Mouse (Mus musculus) hindbrain, embryonic 16.5 days (tissue): ENCODE results near the gene Tns1. TPM values are rescaled to one million over a fixed set of nuclear protein-coding genes. Genes with fewer than 3 reads are reported as not detected.
A peak's percentile ranks its signal among the peaks of the same experiment; 100 is the strongest.

Source experiments
- ATAC-seq: fragments of 200-750 bp; cut with Nextera tagmentation; 2 replicates; pipeline ENCODE4 v1.8.0; 2017; ENCODE audit warnings: moderate TSS enrichment, moderate library complexity
- H3K27ac ChIP-seq: fragments of 300-500 bp; sonication (generic); 2 replicates; pipeline ENCODE4 v1.5.1; 2014; ENCODE audit warnings: low read depth, mild to moderate bottlenecking, control low read depth, low read length, moderate library complexity
- H3K27me3 ChIP-seq: fragments of 300-500 bp; sonication (generic); replicated peaks from 2 replicates; pipeline ENCODE4 v1.6.1; 2014; ENCODE audit warnings: low read length; ENCODE audit not compliant: control insufficient read depth, insufficient read depth
- H3K36me3 ChIP-seq: fragments of 300-500 bp; sonication (generic); 2 replicates; pipeline ENCODE4 v1.6.1; 2014; ENCODE audit warnings: mild to moderate bottlenecking, low read length, moderate library complexity, mixed read lengths; ENCODE audit not compliant: control insufficient read depth, insufficient read depth
- H3K4me1 ChIP-seq: fragments of 300-500 bp; sonication (generic); 2 replicates; pipeline ENCODE4 v1.6.1; 2014; ENCODE audit warnings: low read depth, low read length; ENCODE audit not compliant: control insufficient read depth, insufficient read depth
- H3K4me2 ChIP-seq: fragments of 300-500 bp; sonication (generic); 2 replicates; pipeline ENCODE4 v1.6.1; 2014; ENCODE audit warnings: mild to moderate bottlenecking, low read length, control low read depth, moderate library complexity
- H3K4me3 ChIP-seq: fragments of 300-500 bp; sonication (generic); 2 replicates; pipeline ENCODE4 v1.5.1; 2014; ENCODE audit warnings: mild to moderate bottlenecking, low read length, control low read depth, moderate library complexity
- H3K9ac ChIP-seq: fragments of 300-500 bp; sonication (generic); 2 replicates; pipeline ENCODE4 v1.6.1; 2014; ENCODE audit warnings: low read depth, mild to moderate bottlenecking, control low read depth, low read length, moderate library complexity
- H3K9me3 ChIP-seq: fragments of 300-500 bp; sonication (generic); 2 replicates; pipeline ENCODE4 v1.6.1; 2014; ENCODE audit warnings: mild to moderate bottlenecking, low read length, moderate library complexity; ENCODE audit not compliant: control insufficient read depth
- WGBS: fragments of 180-500 bp; shearing (Covaris S2); extraction: QIAGEN DNeasy Blood & Tissue Kit; methylation state at CpG from one replicate; pipeline ENCODE4 v1.1.7; 2014; 5-methylcytosine and 5-hydroxymethylcytosine counted together
- polyA plus RNA-seq: library from polyadenylated mRNA; unstranded; fragments of >200 nt; fragmentation: Nextera tagmentation; extraction: Ambion mirVana; gene quantifications from 2 replicates; pipeline ENCODE4 v1.2.1, GENCODE M21; 2015

Tns1 gene
- polyA plus RNA-seq, 1 experiment from 2014 or later: 13.5 TPM

DNA sequence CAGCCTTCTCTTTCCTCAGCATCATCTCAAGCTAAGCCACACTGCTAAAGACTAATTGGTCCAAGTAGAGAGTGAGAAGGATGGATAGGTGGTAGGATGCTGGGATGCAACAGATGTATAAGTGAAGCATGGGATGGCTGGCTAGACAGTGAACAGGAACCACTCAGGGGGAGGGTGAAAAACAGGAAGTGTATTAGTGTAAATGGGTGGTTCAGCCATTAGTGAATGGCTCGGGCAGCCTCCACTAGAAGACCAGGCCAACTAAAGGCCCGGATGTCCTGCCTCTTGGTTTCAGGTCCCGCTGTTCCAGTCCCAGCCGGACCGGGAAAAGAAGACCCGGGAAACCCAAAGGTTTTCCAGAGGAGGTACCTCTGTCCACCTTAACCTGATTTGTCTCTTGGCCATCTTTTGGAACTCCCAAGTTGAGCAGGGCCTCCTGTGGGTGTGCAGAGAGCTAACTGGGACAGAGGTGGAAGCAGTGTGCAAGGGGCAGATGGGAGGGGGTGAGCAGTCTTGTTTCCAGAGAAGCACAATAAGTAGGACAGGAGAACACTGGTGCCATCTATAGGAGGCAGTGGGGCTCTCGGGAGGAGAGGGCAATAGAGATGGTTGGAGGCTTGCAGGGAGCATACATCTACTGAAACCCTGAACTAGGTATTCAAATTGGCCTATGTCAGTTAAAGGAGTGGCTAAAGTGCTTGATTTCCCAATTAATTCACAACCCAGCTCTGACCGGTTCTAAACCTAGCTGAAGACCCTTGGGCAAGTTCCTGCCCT lies 6.8 kb upstream of the Tns1 start:
- Histone ChIP-seq H3K9me3 (no peaks in the 10 kb centered on the region), H3K4me3 (no peak overlapping the region), H3K4me1 (no peaks in the 10 kb centered on the region), H3K36me3 (no peaks in the 10 kb centered on the region), H3K9ac (no peak overlapping the region), H3K27ac (no peak overlapping the region), H3K27me3 (no peaks in the 10 kb centered on the region), H3K4me2 (no peak overlapping the region)
- ATAC-seq: no peak
- WGBS: 78% methylated on average over 8 of the region's 8 CpGs

GRCm38 (mm10) chr1:74124991-74125552 lies 823 bp upstream of the Tns1 start, which contains the start of gene Rufy4:
Rufy4 (plus strand) TSS chr1:74125541.
- Histone ChIP-seq H3K4me1 (peaks cover 23% of the 10 kb centered on the region), H3K36me3 (no peaks in the 10 kb centered on the region), H3K4me3 (peak within 1 kb of the TSS; percentile 52), H3K4me2 (peak within 1 kb of the TSS; percentile 90), H3K27me3 (peaks cover 10% of the 10 kb centered on the region), H3K9me3 (no peaks in the 10 kb centered on the region), H3K27ac (no peak within 1 kb of the TSS), H3K9ac (peak within 1 kb of the TSS; percentile 69)
- 0% methylated on average over 12 of the region's 12 CpGs for WGBS
- peak; percentile 68 for ATAC-seq

DNA sequence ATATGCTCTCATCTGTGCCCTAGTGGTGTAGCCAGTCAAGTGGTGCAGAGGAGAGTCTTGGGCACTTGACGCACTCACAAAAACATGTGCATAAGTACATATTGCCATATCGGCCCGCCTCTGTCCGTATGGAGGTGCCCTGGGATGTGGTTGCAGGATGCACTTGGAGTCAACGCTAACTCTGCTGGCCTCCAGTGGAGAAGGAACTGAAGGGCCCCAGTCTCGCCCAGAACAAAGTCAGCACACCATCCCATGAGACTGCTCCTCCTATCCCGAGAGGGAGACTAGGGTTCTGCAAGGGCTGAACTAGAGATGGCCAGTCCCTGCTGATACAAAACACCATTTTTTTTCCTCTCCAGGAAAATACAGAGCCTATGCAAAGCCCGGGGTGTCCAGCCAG lies 1.0 kb downstream of the Tns1 start:
- H3K36me3 ChIP-seq: no peaks in the 10 kb centered on the region
- no peak overlapping the region for H3K9ac ChIP-seq
- ATAC-seq: no peak
- no peak overlapping the region for H3K27ac ChIP-seq
- H3K4me3 ChIP-seq: peak overlapping the region; percentile 52; the same call in 1 of the 2 replicates
- H3K27me3 ChIP-seq: peaks cover 10% of the 10 kb centered on the region
- WGBS: 64% methylated on average over 8 of the region's 8 CpGs
- peak overlapping the region; percentile 90; the same call in 1 of the 2 replicates for H3K4me2 ChIP-seq
- peaks cover 23% of the 10 kb centered on the region for H3K4me1 ChIP-seq
- no peaks in the 10 kb centered on the region for H3K9me3 ChIP-seq

DNA sequence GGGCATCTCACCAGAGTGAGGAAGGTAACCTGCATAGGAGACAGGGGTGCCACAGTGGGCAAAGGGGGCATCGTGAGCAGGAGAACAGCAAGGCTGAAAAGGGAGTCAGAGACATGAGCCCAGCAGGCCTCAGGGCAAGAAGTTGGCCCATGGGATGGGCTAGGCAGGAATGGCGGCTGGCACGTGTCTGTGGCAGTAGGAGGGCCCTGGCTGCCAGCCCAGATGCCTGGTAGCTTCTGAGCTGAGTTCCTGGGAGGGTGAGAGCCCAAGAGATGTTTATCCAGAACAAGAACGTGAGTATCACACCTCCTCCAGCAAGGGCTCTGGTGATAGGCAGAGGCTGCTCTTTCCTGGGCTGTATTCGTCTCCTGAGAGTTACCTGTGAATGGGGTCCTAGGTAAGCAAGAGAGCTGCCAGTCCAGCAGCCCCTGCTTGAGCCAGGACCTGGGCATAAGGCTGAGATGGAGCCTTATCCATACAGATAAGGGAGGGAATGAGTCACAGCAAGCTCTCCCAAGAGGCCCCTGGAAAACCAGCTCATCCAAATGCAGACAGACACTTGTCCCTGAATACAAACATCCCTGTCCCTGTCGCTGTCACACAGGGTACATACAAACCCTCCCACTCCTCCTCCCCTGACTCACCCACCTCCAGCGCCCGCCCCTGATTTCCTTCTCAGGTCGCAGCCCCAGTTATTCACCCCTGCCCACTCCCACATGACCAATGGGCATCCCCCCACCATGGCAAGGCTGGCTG lies 2.2 kb downstream of the Tns1 start:
- H3K36me3 ChIP-seq: no peaks in the 10 kb centered on the region
- ATAC-seq: 0 out of 2 replicates have a peak, but pooled peaks have one; percentile 17
- peaks cover 23% of the 10 kb centered on the region for H3K4me1 ChIP-seq
- H3K27me3 ChIP-seq: peaks cover 10% of the 10 kb centered on the region
- H3K9me3 ChIP-seq: no peaks in the 10 kb centered on the region
- no peak overlapping the region for H3K4me3 ChIP-seq
- no peak overlapping the region for H3K9ac ChIP-seq
- no peak overlapping the region for H3K27ac ChIP-seq
- no peak overlapping the region for H3K4me2 ChIP-seq
- 39% methylated on average over 9 of the region's 9 CpGs for WGBS

DNA sequence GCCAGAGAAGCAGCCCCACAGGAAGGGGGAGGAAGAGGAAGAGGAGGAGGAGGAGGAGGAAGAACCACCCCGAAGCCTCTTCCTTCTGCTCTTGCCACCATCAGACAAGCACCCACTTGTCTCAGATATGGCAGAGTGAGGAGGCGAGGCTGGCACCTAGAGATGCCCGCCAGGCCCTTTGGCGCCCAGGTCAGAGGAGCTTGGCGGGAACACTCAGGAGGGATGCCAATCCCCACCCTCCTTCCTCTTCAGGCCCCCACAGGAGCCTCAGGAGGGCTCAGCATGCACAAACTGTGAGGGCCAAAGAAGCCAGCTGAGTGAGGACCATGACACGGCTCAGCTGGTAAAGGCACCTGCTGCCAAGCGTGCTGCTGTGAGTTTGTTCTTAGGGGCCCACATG lies 3.1 kb downstream of the Tns1 start:
- WGBS: 86% methylated on average over 7 of the region's 7 CpGs
- no peak for ATAC-seq

GRCm38 (mm10) chr1:74119115-74119514 lies 5.1 kb downstream of the Tns1 start:
- H3K9me3 ChIP-seq: no peaks in the 10 kb centered on the region
- no peak overlapping the region for H3K4me3 ChIP-seq
- no peaks in the 10 kb centered on the region for H3K36me3 ChIP-seq
- WGBS: 63% methylated on average over 1 of the region's 1 CpGs
- H3K9ac ChIP-seq: no peak overlapping the region
- ATAC-seq: peak; percentile 79
- peaks cover 14% of the 10 kb centered on the region for H3K4me1 ChIP-seq
- no peak overlapping the region for H3K27ac ChIP-seq
- no peak overlapping the region for H3K4me2 ChIP-seq
- peaks cover 6% of the 10 kb centered on the region for H3K27me3 ChIP-seq

More for the DNA sequence above, 3.1 kb downstream of the Tns1 start:
- Histone ChIP-seq H3K4me1 (peaks cover 23% of the 10 kb centered on the region), H3K4me2 (no peak overlapping the region), H3K9me3 (no peaks in the 10 kb centered on the region), H3K27ac (no peak overlapping the region), H3K27me3 (peaks cover 10% of the 10 kb centered on the region), H3K36me3 (no peaks in the 10 kb centered on the region), H3K4me3 (no peak overlapping the region), H3K9ac (no peak overlapping the region)

GRCm38 (mm10) chr1:74117876-74118275 lies 6.4 kb downstream of the Tns1 start:
- H3K4me3 ChIP-seq: no peak overlapping the region
- no peak overlapping the region for H3K9ac ChIP-seq
- no peaks in the 10 kb centered on the region for H3K36me3 ChIP-seq
- ATAC-seq: no peak
- H3K4me1 ChIP-seq: peaks cover 15% of the 10 kb centered on the region
- 82% methylated on average over 6 of the region's 6 CpGs for WGBS
- no peaks in the 10 kb centered on the region for H3K27me3 ChIP-seq
- H3K9me3 ChIP-seq: no peaks in the 10 kb centered on the region
- H3K4me2 ChIP-seq: no peak overlapping the region
- H3K27ac ChIP-seq: no peak overlapping the region

DNA sequence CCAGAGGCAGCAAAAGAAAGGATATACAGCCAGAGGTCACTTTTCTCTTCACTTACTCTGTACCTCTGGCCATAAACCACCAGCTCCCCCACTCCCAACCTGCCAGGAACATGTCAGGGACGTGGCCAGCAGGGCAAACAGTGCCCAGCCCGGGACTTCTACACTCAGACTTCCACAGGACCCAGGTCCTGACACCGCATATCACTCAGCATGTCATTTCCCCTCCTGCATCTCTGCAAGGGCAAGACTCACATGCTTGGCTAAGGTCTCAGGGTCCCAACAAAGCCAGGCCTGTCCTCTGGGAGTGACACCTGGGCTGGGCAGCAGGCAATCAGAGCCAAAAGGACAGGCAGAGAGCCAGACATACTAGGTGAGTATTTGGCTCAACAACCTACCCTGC lies 11.2 kb downstream of the Tns1 start:
- ATAC-seq: no peak
- WGBS: 53% methylated on average over 3 of the region's 3 CpGs

DNA sequence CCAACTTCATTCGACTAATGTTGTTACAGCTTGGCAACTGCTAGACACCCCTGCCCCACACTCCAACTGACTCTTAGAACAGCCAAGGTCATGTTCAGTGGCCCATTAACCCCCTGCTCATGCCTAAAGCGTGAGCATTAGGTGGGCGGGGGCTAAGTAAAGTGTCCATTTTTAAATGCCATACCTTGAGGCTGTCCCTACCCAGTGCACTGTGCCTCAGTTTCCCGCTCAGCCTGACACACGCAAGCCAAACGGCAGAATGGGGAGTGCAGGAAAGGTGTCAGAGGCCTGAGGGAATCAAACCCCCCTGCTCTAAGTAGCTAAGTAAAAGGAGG lies 12.6 kb downstream of the Tns1 start:
- H3K9ac ChIP-seq: no peak overlapping the region
- peak overlapping the region; percentile 69 for H3K27ac ChIP-seq
- no peaks in the 10 kb centered on the region for H3K9me3 ChIP-seq
- no peaks in the 10 kb centered on the region for H3K27me3 ChIP-seq
- H3K4me3 ChIP-seq: no peak overlapping the region
- WGBS: 19% methylated on average over 6 of the region's 6 CpGs
- H3K4me2 ChIP-seq: no peak overlapping the region
- H3K36me3 ChIP-seq: no peaks in the 10 kb centered on the region
- ATAC-seq: no peak
- peaks cover 22% of the 10 kb centered on the region for H3K4me1 ChIP-seq

More for the DNA sequence above, 11.2 kb downstream of the Tns1 start:
- Histone ChIP-seq H3K4me1 (peaks cover 22% of the 10 kb centered on the region), H3K9me3 (no peaks in the 10 kb centered on the region), H3K27me3 (no peaks in the 10 kb centered on the region), H3K36me3 (no peaks in the 10 kb centered on the region), H3K9ac (no peak overlapping the region), H3K4me3 (no peak overlapping the region), H3K4me2 (no peak overlapping the region), H3K27ac (0 out of 2 replicates have a peak overlapping the region, but pooled peaks have one; percentile 9)
